ENCODE assay signal across 8 mouse cellular contexts in the genomic region with DNA sequence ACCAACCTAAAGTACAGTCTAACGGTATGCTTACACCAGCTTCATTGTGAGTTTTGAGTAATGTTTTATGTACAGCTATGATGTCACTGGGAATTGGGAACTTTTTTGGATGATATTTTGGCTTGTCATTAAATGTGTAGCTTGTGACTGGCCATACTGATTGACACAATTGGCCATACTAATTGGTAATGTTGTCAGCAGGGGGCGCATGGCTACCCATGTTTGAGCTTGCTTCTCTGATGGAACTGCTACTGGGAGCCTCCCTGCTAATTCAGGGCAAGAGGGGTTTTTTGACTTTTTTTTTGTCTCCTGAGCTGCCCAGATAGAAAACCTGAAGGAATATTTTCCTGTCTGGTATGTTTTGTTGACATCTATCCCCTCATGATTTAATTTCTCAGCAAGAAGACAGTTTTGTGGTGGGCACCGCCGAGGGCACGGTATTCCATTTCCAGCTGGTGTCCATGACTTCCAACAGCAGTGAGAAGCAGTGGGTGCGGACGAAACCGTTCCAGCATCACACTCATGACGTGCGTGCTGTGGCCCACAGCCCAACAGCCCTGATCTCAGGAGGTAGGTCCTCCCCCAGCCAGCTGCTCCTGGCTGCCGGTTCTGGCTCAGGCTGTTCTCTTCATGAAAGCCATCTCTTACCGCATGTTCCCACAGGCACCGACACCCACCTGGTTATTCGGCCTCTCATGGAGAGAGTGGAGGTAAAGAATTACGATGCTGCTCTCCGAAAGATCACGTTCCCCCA. TPM values are rescaled to one million over a fixed set of nuclear protein-coding genes. Genes with fewer than 3 reads are reported as not detected.
DNase-seq lines count a peak whose midpoint lies in the region; ATAC-seq and TF ChIP-seq lines count a peak whose summit lies in the region.

No protein-coding gene starts in this region.

- no peaks in the 10 kb centered on the region for H3K27me3 ChIP-seq in hindbrain, embryonic 11.5 days (ENCODE audit: control insufficient read depth, insufficient read depth, low read length)
- H3K27me3 ChIP-seq in hindbrain, embryonic 12.5 days, result no peaks in the 10 kb centered on the region

- peak; percentile 72 for TF ChIP-seq CTCF in gastrocnemius, adult 2 months (IDR thresholded peaks at IDR 0.05)
- TF ChIP-seq CTCF in layer of hippocampus, adult 2 months (conservative IDR thresholded peaks at IDR 0.05), result peak; percentile 78

- peak; percentile 74 for DNase-seq in hindbrain, embryonic 11.5 days (ENCODE audit: low spot score)
- peak; percentile 49 for DNase-seq in CD4-positive helper T cell, adult 2 months (ENCODE audit: low read depth, low spot score)
- DNase-seq in adrenal gland, postnatal 14 days, result peak; percentile 83
- DNase-seq in gastrocnemius, adult 2 months, result peak; percentile 76
- peak; percentile 78 to 80 for DNase-seq in layer of hippocampus, adult 2 months (ENCODE audit: low spot score in 2 of 2)
- DNase-seq in lung, postnatal 25 days (ENCODE audit: low spot score), result peak; percentile 68
- peak; percentile 89 for DNase-seq in telencephalon, adult 2 months (ENCODE audit: low read depth, low spot score)

- H3K4me2 ChIP-seq in hindbrain, embryonic 11.5 days (replicated peaks; ENCODE audit: low read depth, low read length), result no peak overlapping the region
- H3K4me2 ChIP-seq in hindbrain, embryonic 12.5 days (replicated peaks), result no peak overlapping the region

- WGBS in hindbrain, embryonic 11.5 days, result 95% methylated on average over 17 of the region's 17 CpGs
- 95% methylated on average over 17 of the region's 17 CpGs for WGBS in hindbrain, embryonic 12.5 days

- no peak overlapping the region for H3K4me3 ChIP-seq in hindbrain, embryonic 11.5 days (ENCODE audit: low read depth, low read length)
- no peak overlapping the region for H3K4me3 ChIP-seq in hindbrain, embryonic 12.5 days
- H3K4me3 ChIP-seq in gastrocnemius, adult 2 months, result no peak overlapping the region
- no peak overlapping the region for H3K4me3 ChIP-seq in layer of hippocampus, adult 2 months

- no peak for ATAC-seq in hindbrain, embryonic 11.5 days (ENCODE audit: low FRiP score)
- no peak for ATAC-seq in hindbrain, embryonic 12.5 days (ENCODE audit: low FRiP score)

- no peaks in the 10 kb centered on the region for H3K4me1 ChIP-seq in hindbrain, embryonic 11.5 days (replicated peaks; ENCODE audit: control insufficient read depth, insufficient read depth, low read length)
- H3K4me1 ChIP-seq in hindbrain, embryonic 12.5 days, result no peaks in the 10 kb centered on the region

- H3K9ac ChIP-seq in hindbrain, embryonic 11.5 days (ENCODE audit: low read depth, low read length), result no peak overlapping the region
- H3K9ac ChIP-seq in hindbrain, embryonic 12.5 days, result no peak overlapping the region

- no peaks in the 10 kb centered on the region for H3K9me3 ChIP-seq in hindbrain, embryonic 11.5 days (ENCODE audit: control insufficient read depth, low read length)
- H3K9me3 ChIP-seq in hindbrain, embryonic 12.5 days (replicated peaks), result no peaks in the 10 kb centered on the region

- no peak overlapping the region for H3K27ac ChIP-seq in hindbrain, embryonic 11.5 days (ENCODE audit: low read depth, low read length)
- no peak overlapping the region for H3K27ac ChIP-seq in hindbrain, embryonic 12.5 days
- peak overlapping the region; percentile 12; the same call in 1 of the 2 replicates for H3K27ac ChIP-seq in gastrocnemius, adult 2 months
- H3K27ac ChIP-seq in layer of hippocampus, adult 2 months, result peak overlapping the region; percentile 84

- intact Hi-C loops in gastrocnemius, adult 2 months (cut with DNase I), result loop anchor here (1.0 kb wide), 1 partner anchor 96 kb away; no protein-coding TSS in a partner anchor

- H3K36me3 ChIP-seq in hindbrain, embryonic 11.5 days (ENCODE audit: control insufficient read depth, insufficient read depth, low read length), result peaks cover 8% of the 10 kb centered on the region
- H3K36me3 ChIP-seq in hindbrain, embryonic 12.5 days, result peaks cover 75% of the 10 kb centered on the region

RNA-seq across cellular contexts. Expression of a gene that starts 12.5 kb away (rescaled TPM):
- polyA plus RNA-seq in hindbrain, embryonic 11.5 days (2014; fragmentation: Nextera tagmentation; extraction: Ambion mirVana), result 65.7 and 73.0 TPM in 2 replicates
- 49.0 TPM in 2 replicates for polyA plus RNA-seq in hindbrain, embryonic 12.5 days (2016; fragmentation: Nextera tagmentation; extraction: Ambion mirVana)
- 47.2 and 49.9 TPM in 2 replicates for total RNA-seq in adrenal gland, postnatal 14 days (2021)
- total RNA-seq in gastrocnemius, adult 2 months (2021), result 10 to 100 TPM; 20.1 to 24.0 TPM
- 10 to 100 TPM; 43.4 to 47.9 TPM for total RNA-seq in layer of hippocampus, adult 2 months (2021)

RNA-seq across cellular contexts. Expression of a gene that starts 29.6 kb away (rescaled TPM):
- polyA plus RNA-seq in hindbrain, embryonic 11.5 days (2014; fragmentation: Nextera tagmentation; extraction: Ambion mirVana), result 7.5 and 9.9 TPM in 2 replicates
- 11.5 and 11.9 TPM in 2 replicates for polyA plus RNA-seq in hindbrain, embryonic 12.5 days (2016; fragmentation: Nextera tagmentation; extraction: Ambion mirVana)
- 24.2 and 28.2 TPM in 2 replicates for total RNA-seq in adrenal gland, postnatal 14 days (2021)
- 1 to 10 TPM; 3.5 to 5.1 TPM for total RNA-seq in gastrocnemius, adult 2 months (2021)
- total RNA-seq in layer of hippocampus, adult 2 months (2021), result 10 to 100 TPM; 24.8 to 24.9 TPM

RNA-seq across cellular contexts. Expression of a gene that starts 35.9 kb away (rescaled TPM):
- polyA plus RNA-seq in hindbrain, embryonic 11.5 days (2014; fragmentation: Nextera tagmentation; extraction: Ambion mirVana), result 0.29 and 0.39 TPM in 2 replicates
- 0.22 and 0.27 TPM in 2 replicates for polyA plus RNA-seq in hindbrain, embryonic 12.5 days (2016; fragmentation: Nextera tagmentation; extraction: Ambion mirVana)
- total RNA-seq in adrenal gland, postnatal 14 days (2021), result 0.83 and 1.0 TPM in 2 replicates
- total RNA-seq in gastrocnemius, adult 2 months (2021), result under 1 TPM; 0.56 to 0.59 TPM
- total RNA-seq in layer of hippocampus, adult 2 months (2021), result 1 to 10 TPM; 1.3 to 1.9 TPM

Comparison
In these comparisons a context has a peak if more than half of its experiments do, and no peak if none do; other contexts are left out.
1. H3K27ac ChIP-seq: peak in gastrocnemius, adult 2 months (single experiment) and layer of hippocampus, adult 2 months (single experiment); none in hindbrain, embryonic 11.5 days (single experiment) and hindbrain, embryonic 12.5 days (single experiment).
2. Peak in every context shown above with its lines, with median percentiles within 50 percentile points of each other: DNase-seq.